Mouse (Mus musculus) testis, adult 2 months (tissue): ENCODE data around the gene Immp2l.

Experiments used
- CTCF ChIP-seq: fragments of 200-500 bp; IDR thresholded peaks from 2 replicates; pipeline ENCODE4 v1.5.1; 2012; ENCODE audit warnings: low read depth, mild to moderate bottlenecking, inconsistent platforms, low read length, moderate library complexity; ENCODE audit not compliant: control insufficient read depth, insufficient read depth, insufficient replicate concordance
- POLR2A ChIP-seq: fragments of 200-500 bp; IDR thresholded peaks from 2 replicates; pipeline ENCODE4 v1.6.1; 2012; ENCODE audit warnings: low read depth, mild to moderate bottlenecking, inconsistent platforms, low read length, moderate library complexity; ENCODE audit not compliant: control insufficient read depth

- TF ChIP-seq CTCF (no peak), POLR2A (no peak)
Measured at GRCm38 (mm10) chr12:41241221-41241620, 217.3 kb downstream of the Immp2l start.
